Mouse (Mus musculus) megakaryocyte, embryonic 14.5 days (primary cell): Measurements from ENCODE around the gene Ccdc155. TPM values are rescaled to one million over a fixed set of nuclear protein-coding genes. Genes with fewer than 3 reads are reported as not detected.
"Not testable (repeated sequence)": the region's sequence is repeated elsewhere in the genome, so short reads cannot be mapped to it uniquely, and the experiment has no call there.

Experiments
- H3K27me3 ChIP-seq: replicated peaks from 2 replicates; pipeline ENCODE3; 2012; ENCODE audit warnings: inconsistent platforms
- H3K36me3 ChIP-seq: replicated peaks from 2 replicates; pipeline ENCODE3; 2012; ENCODE audit warnings: low read length, inconsistent platforms, mixed read lengths
- H3K4me1 ChIP-seq: 2 replicates; pipeline ENCODE4 v1.6.1; 2012; ENCODE audit warnings: inconsistent platforms
- H3K4me3 ChIP-seq: replicated peaks from 2 replicates; pipeline ENCODE3; 2012; ENCODE audit warnings: moderate library complexity, mild to moderate bottlenecking, inconsistent platforms
- H3K9me3 ChIP-seq: 2 replicates; pipeline ENCODE4 v1.6.1; 2012; ENCODE audit warnings: inconsistent platforms
- FLI1 ChIP-seq: IDR thresholded peaks from 2 replicates; pipeline ENCODE4 v1.6.1; 2012; ENCODE audit warnings: low read length, inconsistent platforms, mixed read lengths
- GATA1 ChIP-seq: IDR thresholded peaks from 3 replicates; pipeline ENCODE4 v1.6.1; 2012; ENCODE audit warnings: mixed read lengths, low read length, inconsistent platforms, borderline replicate concordance
- polyA plus RNA-seq: library from polyadenylated mRNA; stranded (reverse); fragments of >175 nt; gene quantifications from 2 replicates; pipeline ENCODE4 v1.2.3, GENCODE M21; 2012; ENCODE audit warnings: low replicate concordance; ENCODE audit not compliant: insufficient read depth

Gene Ccdc155
- polyA plus RNA-seq, 1 experiment: not detected

DNA sequence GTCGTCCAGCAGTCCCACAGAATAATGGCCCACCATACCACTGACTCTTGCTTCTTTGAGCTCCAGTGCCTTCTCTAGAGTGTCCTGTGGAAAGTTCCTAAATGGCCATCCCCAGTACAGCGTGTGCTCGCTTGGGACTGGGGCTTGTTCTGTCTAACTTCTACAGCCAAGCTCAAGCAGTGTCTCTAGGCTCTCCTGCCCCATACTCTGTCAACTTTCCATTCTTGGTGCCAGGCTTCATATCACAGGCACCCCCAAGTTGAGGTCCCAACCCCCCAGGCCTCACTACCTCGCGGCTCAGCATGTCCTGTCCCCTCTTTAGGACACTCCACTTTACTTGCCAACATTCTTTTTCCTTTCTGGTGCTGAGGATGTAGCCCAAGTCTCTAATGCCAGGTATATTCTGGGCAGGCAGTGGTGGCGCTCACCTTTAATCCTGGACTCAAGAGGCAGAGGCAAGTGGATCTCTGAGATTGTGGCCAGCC lies 44.3 kb downstream of the Ccdc155 start:
- Histone ChIP-seq H3K27me3 (peaks cover 31% of the 10 kb centered on the region), H3K4me3 (no peak overlapping the region), H3K4me1 (peaks cover 36% of the 10 kb centered on the region), H3K36me3 (peaks cover 50% of the 10 kb centered on the region), H3K9me3 (no peaks in the 10 kb centered on the region)
- no peak for TF ChIP-seq FLI1
- no peak for TF ChIP-seq GATA1

- peaks cover 50% of the 10 kb centered on the region for H3K36me3 ChIP-seq
- H3K4me1 ChIP-seq: peaks cover 34% of the 10 kb centered on the region
- no peaks in the 10 kb centered on the region for H3K9me3 ChIP-seq
- peaks cover 18% of the 10 kb centered on the region for H3K27me3 ChIP-seq
- no peak for TF ChIP-seq FLI1
- TF ChIP-seq GATA1: no peak
- no peak overlapping the region for H3K4me3 ChIP-seq
Measured at GRCm38 (mm10) chr7:45158991-45159390, 45.7 kb downstream of the Ccdc155 start.

- H3K27me3 ChIP-seq: peaks cover 3% of the 10 kb centered on the region
- H3K4me3 ChIP-seq: peak overlapping the region; percentile 56
- no peaks in the 10 kb centered on the region for H3K9me3 ChIP-seq
- H3K4me1 ChIP-seq: peaks cover 28% of the 10 kb centered on the region
- TF ChIP-seq FLI1 (no peak), GATA1 (no peak)
- peaks cover 50% of the 10 kb centered on the region for H3K36me3 ChIP-seq
Measured at GRCm38 (mm10) chr7:45157459-45157858, 47.2 kb downstream of the Ccdc155 start.

DNA sequence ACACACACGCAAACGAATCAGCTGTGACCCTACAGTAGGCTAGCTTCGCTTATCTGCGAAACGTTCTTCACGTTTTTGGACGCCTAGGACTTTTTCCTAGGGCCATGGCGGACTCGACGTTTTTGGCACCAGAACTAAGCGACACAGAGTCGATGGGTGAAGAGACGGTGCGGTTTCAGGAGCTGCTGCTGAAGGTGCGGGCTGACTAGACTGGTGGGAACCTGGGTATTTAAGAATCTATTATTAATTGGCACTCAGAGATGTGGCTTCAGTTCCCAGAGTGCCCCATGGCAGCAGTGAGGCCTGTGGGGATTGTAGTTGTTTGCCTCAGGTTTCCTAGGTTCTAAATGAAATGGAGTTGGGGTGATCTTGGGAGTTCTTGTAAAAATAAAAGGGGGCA lies 48.5 kb downstream of the Ccdc155 start:
- no peak overlapping the region for H3K4me3 ChIP-seq
- H3K9me3 ChIP-seq: no peaks in the 10 kb centered on the region
- TF ChIP-seq FLI1 (no peak), GATA1 (no peak)
- H3K36me3 ChIP-seq: peaks cover 50% of the 10 kb centered on the region
- peaks cover 1% of the 10 kb centered on the region for H3K27me3 ChIP-seq
- H3K4me1 ChIP-seq: peaks cover 19% of the 10 kb centered on the region

- TF ChIP-seq FLI1 (no peak), GATA1 (no peak)
- no peaks in the 10 kb centered on the region for H3K9me3 ChIP-seq
- no peak overlapping the region for H3K4me3 ChIP-seq
- peaks cover 47% of the 10 kb centered on the region for H3K36me3 ChIP-seq
- H3K4me1 ChIP-seq: peaks cover 25% of the 10 kb centered on the region
- peaks cover 1% of the 10 kb centered on the region for H3K27me3 ChIP-seq
Measured at GRCm38 (mm10) chr7:45155590-45155989, 49.1 kb downstream of the Ccdc155 start.

DNA sequence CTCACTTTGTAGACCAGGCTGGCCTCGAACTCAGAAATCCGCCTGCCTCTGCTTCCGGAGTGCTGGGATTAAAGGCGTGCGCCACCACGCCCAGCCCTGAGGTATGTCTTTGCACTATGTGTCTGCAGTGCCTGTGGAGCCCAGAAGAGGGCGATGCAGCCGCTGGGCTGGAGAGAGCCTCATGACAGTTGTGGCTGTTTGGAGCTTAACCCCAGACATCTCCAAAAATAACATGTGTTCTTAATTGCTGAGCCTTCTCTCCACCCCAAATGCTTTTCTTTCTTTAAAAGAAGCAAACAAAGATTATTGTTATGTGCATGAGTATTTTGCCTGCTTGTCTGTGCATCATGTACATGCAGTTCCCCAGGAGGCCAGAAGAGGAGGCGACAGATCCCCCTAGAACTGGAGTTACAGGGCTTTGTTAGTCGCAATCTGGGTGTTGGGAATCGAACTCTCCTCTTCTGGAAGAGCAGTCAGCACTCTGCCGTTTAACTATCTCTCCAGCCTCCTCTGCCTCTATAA lies 49.6 kb downstream of the Ccdc155 start:
- no peak for TF ChIP-seq FLI1
- TF ChIP-seq GATA1: no peak
- Histone ChIP-seq H3K36me3 (peaks cover 44% of the 10 kb centered on the region), H3K4me3 (peak overlapping the region; percentile 97)

DNA sequence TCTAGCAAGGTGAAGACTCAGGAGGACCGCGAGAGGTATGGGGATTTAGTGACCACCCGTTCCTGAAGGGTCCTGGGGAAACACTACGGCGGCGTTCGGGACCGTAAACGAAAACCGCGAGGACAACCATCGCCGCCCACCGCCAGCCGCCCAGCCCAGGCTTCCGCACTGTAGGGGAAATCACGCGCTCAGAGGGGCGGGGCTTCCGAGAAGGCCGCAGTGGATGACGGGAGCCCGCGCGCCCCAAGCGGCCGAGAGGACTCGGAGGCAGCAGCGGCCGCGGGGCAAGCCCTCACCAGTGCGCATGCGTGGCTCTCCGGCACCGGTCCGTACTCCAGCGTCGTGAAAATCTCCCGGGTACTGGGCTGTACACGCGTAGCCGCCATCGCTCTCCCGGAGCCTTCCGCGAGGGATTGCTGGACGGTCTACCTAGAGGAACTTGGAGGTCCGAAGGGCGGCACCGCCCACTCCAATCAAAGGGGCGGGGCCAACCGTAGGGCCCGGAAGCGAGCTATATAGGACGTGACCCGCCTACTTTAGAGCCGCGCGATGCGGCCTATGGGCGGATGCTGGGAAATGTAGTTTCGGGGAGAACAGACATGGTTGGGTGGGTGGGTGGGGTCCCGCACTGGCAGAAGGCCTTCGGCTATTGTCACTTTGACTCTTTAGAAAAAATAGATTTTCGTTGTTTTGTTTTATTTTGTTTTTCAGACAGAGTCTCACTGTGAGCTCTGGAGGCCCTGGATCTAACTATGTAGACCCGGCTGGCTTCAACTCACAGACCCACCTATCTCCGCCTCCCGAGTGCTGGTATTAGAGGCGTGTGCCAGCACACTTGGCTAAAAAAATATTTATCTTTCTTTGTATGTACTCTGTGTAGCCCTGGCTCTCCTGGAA lies 50.3 kb downstream of the Ccdc155 start, which contains the start of the genes Pih1d1 and Aldh16a1:
Gene Pih1d1, plus strand, starts transcription at position 208 of the 897 bp plus-strand sequence.
Gene Aldh16a1, minus strand, starts transcription at position 489 of the 897 bp plus-strand sequence.
- H3K4me1 ChIP-seq: peaks cover 31% of the 10 kb centered on the region
- TF ChIP-seq GATA1 (no peak), FLI1 (no peak)
- no peaks in the 10 kb centered on the region for H3K9me3 ChIP-seq
- peaks cover 38% of the 10 kb centered on the region for H3K36me3 ChIP-seq
- peaks cover 1% of the 10 kb centered on the region for H3K27me3 ChIP-seq
- peak within 1 kb of the TSS; percentile 97 for H3K4me3 ChIP-seq

More for the DNA sequence above, 49.6 kb downstream of the Ccdc155 start:
- no peaks in the 10 kb centered on the region for H3K9me3 ChIP-seq
- H3K4me1 ChIP-seq: peaks cover 30% of the 10 kb centered on the region
- peaks cover 1% of the 10 kb centered on the region for H3K27me3 ChIP-seq

GRCm38 (mm10) chr7:45153586-45153985 lies 51.1 kb downstream of the Ccdc155 start:
- H3K4me3 ChIP-seq: peak overlapping the region; percentile 97
- H3K27me3 ChIP-seq: no peaks in the 10 kb centered on the region
- H3K4me1 ChIP-seq: peaks cover 37% of the 10 kb centered on the region
- no peaks in the 10 kb centered on the region for H3K9me3 ChIP-seq
- TF ChIP-seq GATA1 (no peak), FLI1 (no peak)
- peaks cover 38% of the 10 kb centered on the region for H3K36me3 ChIP-seq

DNA sequence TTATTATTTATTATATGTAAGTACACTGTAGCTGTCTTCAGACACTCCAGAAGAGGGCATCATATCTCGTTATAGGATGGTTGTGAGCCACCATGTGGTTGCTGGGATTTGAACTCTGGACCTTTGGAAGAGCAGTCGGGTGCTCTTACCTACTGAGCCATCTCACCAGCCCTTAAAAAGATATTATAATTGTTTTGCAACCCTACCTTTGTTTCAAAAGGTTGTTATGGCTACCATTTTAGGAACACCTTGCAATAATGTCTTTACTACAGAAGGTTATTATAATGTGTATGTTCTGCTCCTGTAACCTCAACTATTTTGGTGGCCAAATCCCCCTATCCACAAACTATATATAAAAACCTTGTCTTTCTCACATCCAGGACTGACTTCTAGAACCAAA lies 51.6 kb downstream of the Ccdc155 start:
- H3K4me3 ChIP-seq: peak overlapping the region; percentile 97
- H3K9me3 ChIP-seq: not testable (repeated sequence)

DNA sequence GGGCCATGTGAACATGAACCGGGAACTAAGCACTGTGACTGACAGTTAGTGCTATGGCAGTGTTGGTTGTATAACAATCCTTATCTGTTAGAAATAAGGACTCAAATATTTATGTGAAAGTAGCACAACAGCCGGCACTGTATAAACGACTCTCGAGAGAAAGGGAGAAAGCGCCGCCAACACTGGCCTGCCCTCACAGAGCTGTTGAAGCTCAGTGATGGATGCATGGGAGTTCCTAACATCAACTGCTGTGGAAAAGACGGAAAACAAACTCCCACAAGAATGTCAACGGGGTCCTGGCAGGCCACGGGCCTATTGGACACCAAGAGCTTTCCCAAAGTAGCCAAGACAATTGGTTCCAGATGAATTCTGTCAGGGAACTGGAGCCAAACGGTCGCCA lies 53.4 kb downstream of the Ccdc155 start:
- Histone ChIP-seq H3K4me1 (peaks cover 41% of the 10 kb centered on the region), H3K36me3 (peaks cover 39% of the 10 kb centered on the region), H3K27me3 (peaks cover 4% of the 10 kb centered on the region), H3K9me3 (no peaks in the 10 kb centered on the region), H3K4me3 (no peak overlapping the region)
- no peak for TF ChIP-seq GATA1
- no peak for TF ChIP-seq FLI1

More for the DNA sequence above, 51.6 kb downstream of the Ccdc155 start:
- peaks cover 41% of the 10 kb centered on the region for H3K4me1 ChIP-seq
- peaks cover 38% of the 10 kb centered on the region for H3K36me3 ChIP-seq
- H3K27me3 ChIP-seq: not testable (repeated sequence)
